ENCODE assay signal across 25 mouse cellular contexts in the genomic region with DNA sequence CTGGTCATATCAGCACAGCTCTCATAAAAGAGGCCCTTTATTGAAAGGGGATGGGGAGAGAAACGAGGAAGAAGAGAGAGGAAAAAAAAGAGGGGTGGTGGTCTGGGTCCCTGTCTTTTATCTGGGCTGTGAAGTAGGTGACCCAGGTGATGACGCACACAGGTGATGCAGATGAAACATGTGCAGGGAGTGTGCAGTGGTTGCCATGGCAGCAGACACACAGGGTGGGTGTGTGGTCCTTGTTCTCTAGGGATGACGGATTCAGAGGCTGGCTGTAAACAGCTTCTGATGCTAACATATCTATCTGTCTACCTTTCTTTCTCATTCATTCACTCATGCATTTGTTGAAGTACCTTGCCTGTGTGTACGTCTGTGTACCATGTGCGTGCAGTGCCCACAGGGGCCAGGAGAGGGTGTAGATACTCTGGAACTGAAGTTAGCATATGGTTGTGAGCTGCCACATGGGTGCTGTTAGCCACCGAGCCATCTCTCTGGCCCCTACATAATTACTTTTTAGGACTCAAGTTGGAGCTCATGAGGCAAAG. TPM values are rescaled to one million over a fixed set of nuclear protein-coding genes. Genes with fewer than 3 reads are reported as not detected.
DNase-seq lines count a peak whose midpoint lies in the region; ATAC-seq and TF ChIP-seq lines count a peak whose summit lies in the region.
"Had no signal": no experiment of that assay in that cellular context is flagged by ENCODE, and none has a peak within 500 bp of the region (broad histone marks: within the 10 kb centered on the region; RNA-seq: fewer than 3 reads in every experiment).

No protein-coding gene starts in this region.

- H3K4me3 ChIP-seq in layer of hippocampus, adult 2 months: no peak overlapping the region
- H3K4me3 ChIP-seq: embryonic facial prominence, embryonic 12.5 days; hindbrain, embryonic 10.5 days; limb, embryonic 13.5 days; neural tube, embryonic 15.5 days had no signal

- DNase-seq in CD4-positive, CD25-positive, alpha-beta regulatory T cell, adult 2 months (ENCODE audit: low read depth, low spot score): peak; percentile 46
- DNase-seq in layer of hippocampus, adult 2 months (ENCODE audit: low spot score in 2 of 2): no peak
- no peak for DNase-seq in layer of hippocampus, adult 11-12 months (ENCODE audit: low spot score)
- DNase-seq in thymus, postnatal 4 days: peak; percentile 50
- no peak for DNase-seq in thymus, postnatal 36 days
- DNase-seq in adrenal gland, adult 8-10 months: no peak
- DNase-seq in spleen, adult 12 weeks (ENCODE audit: low spot score): no peak
- DNase-seq: adrenal gland, postnatal 25 days; cerebellum, adult 11-12 months; cerebellum, adult 9-11 months; embryo, embryonic 11 days; gastrocnemius, postnatal 10 days; heart, postnatal 14 days; kidney, adult 11 months; kidney, postnatal 14 days; liver, postnatal 0 days; lung, postnatal 4 days; right cerebral cortex, postnatal 25 days; spleen, adult 18-20 months had no signal

- no peak overlapping the region for H3K27ac ChIP-seq in layer of hippocampus, adult 2 months
- H3K27ac ChIP-seq: embryonic facial prominence, embryonic 12.5 days; hindbrain, embryonic 10.5 days; limb, embryonic 13.5 days; neural tube, embryonic 15.5 days had no signal

- peak; percentile 19 for TF ChIP-seq CTCF in layer of hippocampus, adult 2 months (conservative IDR thresholded peaks at IDR 0.05)

- no peak for ATAC-seq in CD4-positive, CD25-positive, alpha-beta regulatory T cell, adult 4 months
- ATAC-seq: liver, postnatal 0 days had no signal

RNA-seq across cellular contexts. Expression of a gene that starts 59.9 kb away (rescaled TPM):
- polyA plus RNA-seq in CD4-positive, CD25-positive, alpha-beta regulatory T cell, adult 4 months (2017; shearing (Covaris generic)): 100 to 1,000 TPM; 208 to 272 TPM
- 1 to 10 TPM; 6.2 to 7.1 TPM for total RNA-seq in layer of hippocampus, adult 2 months (2021)
- total RNA-seq in adrenal gland, adult 8-10 months (2022): 10 to 100 TPM in 3 of 4 experiments, 1 to 10 TPM in 1; 9.3 to 21.7 (median 13.4) TPM
- polyA plus RNA-seq: G1E had no signal

Comparison
In these comparisons a context has a peak if more than half of its experiments do, and no peak if none do; other contexts are left out.
1. DNase-seq: peak in CD4-positive, CD25-positive, alpha-beta regulatory T cell, adult 2 months (single experiment) and thymus, postnatal 4 days (single experiment); none in layer of hippocampus, adult 2 months (0 of 2), layer of hippocampus, adult 11-12 months (single experiment), thymus, postnatal 36 days (0 of 2), adrenal gland, adult 8-10 months (single experiment) and spleen, adult 12 weeks (single experiment).